Mouse (Mus musculus) 416B (cell line): ENCODE measurements around the gene Astn2.

Experiments used
- DNase-seq: peaks from one replicate; pipeline ENCODE4 v3.0.0; 2011; ENCODE audit warnings: low read depth

The Astn2 gene

DNA sequence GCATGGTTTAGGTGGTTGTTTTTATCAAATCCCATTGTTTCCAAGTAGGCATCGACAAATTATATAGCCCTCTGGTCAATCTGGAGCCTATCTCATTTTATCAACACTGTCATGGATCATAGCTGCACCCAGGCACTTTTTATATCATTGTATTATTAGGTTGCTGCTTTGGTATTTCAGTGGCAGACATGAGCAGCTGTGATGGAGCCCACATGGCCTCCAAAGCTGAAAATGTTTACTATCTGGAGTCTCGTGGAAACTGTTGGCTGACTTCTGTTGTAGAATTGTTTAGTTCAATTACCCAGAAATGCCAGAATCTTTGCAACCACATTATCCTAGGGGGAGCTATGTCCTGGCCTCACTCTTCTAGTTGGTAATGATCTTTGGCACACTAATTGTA, 732.1 kb downstream of the Astn2 start:
- no peak for DNase-seq

DNA sequence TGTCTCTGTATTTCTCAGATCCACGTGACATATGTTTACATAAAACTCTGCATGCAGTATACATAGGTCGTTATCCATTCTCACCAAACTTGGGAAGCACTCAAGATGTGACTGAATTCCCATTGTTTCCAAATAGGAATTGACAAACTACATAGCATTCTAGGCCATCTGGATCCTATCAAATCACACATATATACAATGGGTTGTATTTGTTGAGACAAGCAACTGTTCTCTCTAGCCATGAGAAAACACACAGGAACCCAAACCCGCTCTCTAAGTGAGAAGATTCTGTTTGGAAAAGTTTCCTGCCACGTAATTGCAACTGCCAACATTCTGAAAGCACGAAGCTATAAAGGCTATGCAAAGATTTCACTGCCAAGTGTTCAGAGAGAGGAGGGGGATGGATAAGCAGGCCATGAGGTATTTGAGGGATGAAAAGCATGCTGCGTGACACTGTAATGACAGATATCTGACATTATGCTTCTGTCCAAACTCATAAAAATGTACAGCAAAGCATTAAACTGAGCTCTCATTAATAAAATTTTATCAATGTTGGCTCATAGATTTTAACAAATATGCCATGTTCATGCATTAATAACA, 732.7 kb downstream of the Astn2 start:
- DNase-seq = no peak

- DNase-seq = no peak
These were observed 737.3 kb downstream of the Astn2 start for GRCm38 (mm10) chr4:65667030-65667610.

DNA sequence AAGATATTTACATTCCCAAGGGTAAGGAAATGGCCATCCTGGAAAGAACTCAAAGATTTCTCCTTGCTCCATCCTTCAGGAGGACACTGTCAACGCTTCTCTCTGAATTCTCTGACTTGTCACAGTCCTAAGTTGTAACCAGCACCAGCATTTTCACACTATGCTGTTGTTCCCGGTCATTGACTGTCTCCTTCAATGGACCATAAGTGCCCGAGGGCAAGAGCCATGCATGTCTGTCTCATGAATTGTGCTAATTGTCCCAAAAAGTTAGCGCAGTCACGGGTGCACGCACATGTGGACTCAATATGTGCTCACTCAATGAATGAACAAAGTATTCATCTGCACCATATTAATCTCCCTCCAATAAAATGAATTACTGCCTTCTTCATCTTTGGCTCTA, 741.2 kb downstream of the Astn2 start:
- DNase-seq = no peak

GRCm38 (mm10) chr4:65654723-65655122, 749.7 kb downstream of the Astn2 start:
- DNase-seq = peak; percentile 33

GRCm38 (mm10) chr4:65642611-65643010, 761.8 kb downstream of the Astn2 start:
- DNase-seq = no peak

DNA sequence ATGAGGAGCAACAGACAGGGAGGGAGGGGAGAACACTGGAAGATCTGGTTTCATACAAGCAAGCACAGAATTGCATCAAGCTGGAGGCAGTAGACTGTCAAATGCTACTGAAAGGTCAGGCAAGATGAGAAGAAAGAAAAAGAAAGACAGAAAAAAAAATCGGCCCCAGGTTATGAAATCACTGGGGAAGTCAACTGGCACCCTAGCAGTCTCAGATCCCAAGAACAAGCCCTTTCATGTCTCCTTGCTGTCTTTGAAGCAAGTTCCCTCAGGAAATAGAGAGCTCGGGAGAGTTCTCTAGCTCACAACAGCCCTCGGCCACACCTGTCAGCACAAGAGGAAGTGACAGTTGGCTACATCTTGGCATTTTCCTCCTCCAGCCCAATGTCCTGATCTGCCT, 766.2 kb downstream of the Astn2 start:
- DNase-seq = no peak

- DNase-seq = no peak
These were observed 784.3 kb downstream of the Astn2 start for GRCm38 (mm10) chr4:65620125-65620524.

GRCm38 (mm10) chr4:65613135-65613534, 791.3 kb downstream of the Astn2 start:
- no peak for DNase-seq

DNA sequence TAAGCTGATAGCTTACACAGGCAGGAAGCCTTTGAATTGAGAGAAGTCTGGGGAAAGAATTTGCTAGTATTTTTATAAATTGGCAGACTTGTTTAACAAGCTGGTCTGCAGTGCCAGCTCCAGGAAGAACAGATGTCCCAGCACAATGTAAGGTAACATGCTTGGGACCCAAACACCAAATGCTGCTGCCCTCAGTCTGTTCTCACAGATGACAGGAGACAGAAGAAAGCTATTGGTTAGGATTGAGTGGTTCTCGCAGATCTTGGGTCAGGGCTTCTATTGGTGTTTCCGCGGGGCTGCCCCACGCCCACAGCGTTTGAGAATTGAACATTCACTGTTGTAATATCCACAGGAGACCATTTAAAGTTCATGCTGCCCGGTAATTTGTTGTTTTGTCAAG, 793.5 kb downstream of the Astn2 start:
- no peak for DNase-seq

GRCm38 (mm10) chr4:65610329-65610728, 794.1 kb downstream of the Astn2 start:
- DNase-seq = no peak

DNA sequence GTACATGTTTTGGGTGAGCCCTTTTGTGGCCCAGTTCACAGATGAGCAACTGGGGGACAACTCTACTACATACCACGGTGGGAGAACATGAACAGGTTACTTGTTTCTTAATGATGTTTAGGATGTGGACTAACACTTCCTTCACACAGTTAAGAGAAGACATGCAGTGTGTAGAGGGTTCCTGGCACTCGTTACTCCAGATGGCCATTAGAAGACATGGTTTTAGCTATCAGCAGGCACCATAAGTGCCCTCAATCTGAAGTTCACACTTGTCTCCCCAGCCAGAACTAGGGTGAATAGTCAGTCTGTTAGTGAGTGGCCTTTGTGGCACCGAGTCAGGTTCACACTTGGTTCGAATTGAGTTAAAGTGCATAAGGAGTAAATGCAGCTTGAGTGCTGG, 796.3 kb downstream of the Astn2 start:
- no peak for DNase-seq

GRCm38 (mm10) chr4:65607184-65607631, 797.2 kb downstream of the Astn2 start:
- DNase-seq = no peak

DNA sequence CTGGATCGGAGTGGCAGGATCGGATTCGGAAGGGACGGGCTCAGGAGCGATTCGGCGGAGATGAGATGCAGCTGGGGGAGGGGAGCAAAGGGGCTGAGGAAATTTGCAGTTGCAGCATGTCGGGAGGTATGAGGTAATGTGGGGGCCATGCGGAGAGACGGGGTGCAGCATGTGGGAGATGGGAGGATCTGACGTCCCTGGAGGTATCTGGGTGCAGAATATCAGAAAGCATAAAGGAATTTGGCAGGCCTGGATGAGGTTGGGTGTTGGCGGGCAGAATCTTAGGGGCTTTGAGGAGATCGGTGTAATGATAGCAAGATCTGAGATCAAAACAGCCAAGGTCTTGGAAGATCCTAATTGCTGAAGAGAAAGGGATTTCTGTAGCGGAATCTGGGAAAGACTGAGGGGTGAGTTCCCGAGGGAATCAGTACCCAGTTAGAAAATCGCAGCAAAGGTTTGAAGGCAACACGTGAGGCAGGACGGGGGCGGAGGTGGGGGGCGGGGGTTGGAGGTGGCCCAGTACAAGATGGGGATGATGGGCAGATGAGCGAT, 799.2 kb downstream of the Astn2 start:
- no peak for DNase-seq

DNA sequence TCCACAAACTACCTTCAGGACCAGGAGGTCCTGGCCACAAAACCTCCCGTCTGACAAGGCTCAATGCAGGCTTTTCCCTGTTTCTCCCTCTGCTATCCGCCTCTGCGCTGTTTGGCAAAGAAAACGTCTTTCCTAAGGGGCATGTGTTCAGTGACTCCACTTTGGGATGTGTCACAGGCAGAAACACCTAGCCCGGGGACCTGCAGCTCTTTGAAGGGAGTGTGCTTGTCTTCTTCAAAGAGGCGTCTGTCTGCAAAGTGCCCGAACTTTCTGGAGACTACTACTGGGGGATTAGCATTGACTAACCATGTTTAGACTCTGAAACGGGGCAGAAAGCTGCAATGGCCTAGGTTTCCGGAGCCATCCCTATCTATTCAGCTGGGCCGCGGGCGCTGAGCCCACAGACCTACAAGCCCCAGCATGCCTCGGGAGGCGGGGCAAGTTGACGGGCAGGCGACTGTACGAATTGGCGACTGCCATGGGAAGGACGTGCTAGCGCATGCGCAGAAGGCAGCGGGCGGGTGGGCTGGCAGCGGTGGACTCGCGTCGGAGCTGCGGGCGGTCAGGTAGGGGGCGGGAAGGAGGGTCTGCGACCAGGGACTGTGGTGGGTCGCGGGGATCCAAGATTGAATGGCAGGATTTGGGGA, 799.8 kb downstream of the Astn2 start, which contains the start of gene Trim32:
Gene Trim32, plus strand, starts transcription at position 483 of the 647 bp plus-strand sequence.
- no peak for DNase-seq

GRCm38 (mm10) chr4:65594601-65595369, 809.6 kb downstream of the Astn2 start:
- DNase-seq = no peak

- DNase-seq = peak; percentile 54
These were observed 814.6 kb downstream of the Astn2 start for GRCm38 (mm10) chr4:65589780-65590179.

GRCm38 (mm10) chr4:65586947-65587346, 817.5 kb downstream of the Astn2 start:
- DNase-seq = no peak

GRCm38 (mm10) chr4:65580254-65580653, 824.2 kb downstream of the Astn2 start:
- DNase-seq = no peak

- DNase-seq = no peak
These were observed 838.9 kb downstream of the Astn2 start for GRCm38 (mm10) chr4:65565493-65565892.

GRCm38 (mm10) chr4:65548561-65548960, 855.9 kb downstream of the Astn2 start:
- DNase-seq = no peak

GRCm38 (mm10) chr4:65545582-65545981, 858.8 kb downstream of the Astn2 start:
- DNase-seq = no peak
